ENCODE assay signal across 23 mouse cellular contexts in the genomic region with DNA sequence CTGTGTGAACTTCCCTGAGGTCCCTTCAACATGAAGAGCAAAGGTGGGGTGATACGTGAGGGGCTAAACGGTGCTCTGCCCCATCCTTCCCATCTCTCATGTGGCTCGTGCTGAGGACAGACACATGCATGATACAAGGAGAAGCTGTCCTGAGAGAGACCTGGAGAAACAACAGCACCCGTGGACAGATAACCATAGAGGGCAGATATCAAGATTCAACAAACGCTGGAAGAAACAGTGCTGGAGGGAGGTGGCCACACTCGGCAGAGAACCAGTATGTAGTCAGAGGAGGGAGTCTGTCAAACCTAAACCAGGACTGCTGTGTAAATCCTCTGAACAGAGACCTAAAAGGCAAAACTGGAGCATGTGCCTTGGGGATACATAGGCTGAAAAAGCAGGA.
"Had no signal": no experiment of that assay in that cellular context is flagged by ENCODE, and none has a peak within 500 bp of the region (broad histone marks: within the 10 kb centered on the region; RNA-seq: fewer than 3 reads in every experiment).

No protein-coding gene starts in this region.

- DNase-seq: kidney, adult 18-20 months; kidney, adult 9 months; kidney, postnatal 14 days; kidney, postnatal 4 days; left cerebral cortex, postnatal 4 days; lung, adult 2 months; lung, postnatal 14 days; lung, postnatal 4 days; right cerebral cortex, adult 18-20 months; right cerebral cortex, postnatal 14 days; right cerebral cortex, postnatal 4 days; thymus, adult 2 months; thymus, postnatal 25 days had no signal

- H3K4me3 ChIP-seq: limb, embryonic 12.5 days; limb, embryonic 15.5 days; midbrain, embryonic 10.5 days; midbrain, embryonic 13.5 days; myocyte; neural tube, embryonic 13.5 days had no signal

- H3K4me1 ChIP-seq: limb, embryonic 12.5 days; limb, embryonic 15.5 days; midbrain, embryonic 10.5 days; midbrain, embryonic 13.5 days; neural tube, embryonic 13.5 days had no signal

- ATAC-seq: inflammation-experienced regulatory T-cells, adult 6 months; intestine, embryonic 16.5 days; midbrain, embryonic 13.5 days; midbrain, embryonic 16.5 days had no signal

- H3K9me3 ChIP-seq: limb, embryonic 12.5 days; limb, embryonic 15.5 days; midbrain, embryonic 10.5 days; midbrain, embryonic 13.5 days; neural tube, embryonic 13.5 days had no signal

- H3K27ac ChIP-seq: limb, embryonic 12.5 days; limb, embryonic 15.5 days; midbrain, embryonic 10.5 days; midbrain, embryonic 13.5 days; neural tube, embryonic 13.5 days; stomach, postnatal 0 days had no signal

- H3K9ac ChIP-seq: limb, embryonic 12.5 days; limb, embryonic 15.5 days; midbrain, embryonic 13.5 days; neural tube, embryonic 13.5 days had no signal

- H3K27me3 ChIP-seq: limb, embryonic 12.5 days; limb, embryonic 15.5 days; midbrain, embryonic 13.5 days; neural tube, embryonic 13.5 days had no signal

- H3K4me2 ChIP-seq: limb, embryonic 12.5 days; limb, embryonic 15.5 days; midbrain, embryonic 13.5 days; neural tube, embryonic 13.5 days had no signal
